ENCODE assay signal across 7 mouse cellular contexts in genomic region chr9:21221383-21221929, GRCm38 (mm10). TPM values are rescaled to one million over a fixed set of nuclear protein-coding genes. Genes with fewer than 3 reads are reported as not detected.
A peak's percentile ranks its signal among the peaks of the same experiment; 100 is the strongest.
DNase-seq lines count a peak whose midpoint lies in the region; ATAC-seq and TF ChIP-seq lines count a peak whose summit lies in the region.

No protein-coding gene starts in this region.

- H3K36me3 ChIP-seq in heart, embryonic 16.5 days (ENCODE audit: control insufficient read depth, insufficient read depth), result no peaks in the 10 kb centered on the region
- no peaks in the 10 kb centered on the region for H3K36me3 ChIP-seq in limb, embryonic 12.5 days
- no peaks in the 10 kb centered on the region for H3K36me3 ChIP-seq in myocyte (ENCODE audit: control insufficient read depth, insufficient read depth)

- 16% methylated on average over 7 of the region's 7 CpGs for WGBS in heart, embryonic 16.5 days
- 21% methylated on average over 7 of the region's 7 CpGs for WGBS in limb, embryonic 12.5 days

- peak overlapping the region; percentile 66; the same call in 1 of the 2 replicates for H3K4me2 ChIP-seq in heart, embryonic 16.5 days (ENCODE audit: low read depth, low read length)
- H3K4me2 ChIP-seq in limb, embryonic 12.5 days, result peak overlapping the region; percentile 43; the same call in 1 of the 2 replicates
- peak overlapping the region; percentile 59 for H3K4me2 ChIP-seq in myocyte (ENCODE audit: low read depth)

- ATAC-seq in heart, embryonic 16.5 days (replicated peaks; ENCODE audit: extremely low read depth, insufficient read depth, low FRiP score), result peak; percentile 5; the same call in 1 of the 2 replicates
- ATAC-seq in limb, embryonic 12.5 days (ENCODE audit: insufficient number of reproducible peaks, insufficient read depth, low FRiP score, low TSS enrichment, low read depth), result peak; percentile 18; the same call in 1 of the 2 replicates

- peak; percentile 68 for DNase-seq in 3T3-L1 (ENCODE audit: low read depth, low spot score)
- peak; percentile 88 for DNase-seq in CD4-positive helper T cell, adult 2 months (ENCODE audit: low read depth, low spot score)
- DNase-seq in left cerebral cortex, adult 11 months (ENCODE audit: low spot score), result no peak

- H3K9ac ChIP-seq in heart, embryonic 16.5 days (ENCODE audit: low read length), result no peak overlapping the region; the same call in 1 of the 2 replicates
- no peak overlapping the region for H3K9ac ChIP-seq in limb, embryonic 12.5 days (replicated peaks)

- no peak overlapping the region for H3K4me3 ChIP-seq in cortical plate, adult 2 months (ENCODE audit: insufficient read depth, low read length)
- no peak overlapping the region for H3K4me3 ChIP-seq in heart, embryonic 16.5 days (ENCODE audit: low read length)
- no peak overlapping the region for H3K4me3 ChIP-seq in limb, embryonic 12.5 days (replicated peaks)
- no peak overlapping the region for H3K4me3 ChIP-seq in myocyte

- no peaks in the 10 kb centered on the region for H3K79me2 ChIP-seq in myocyte (ENCODE audit: control insufficient read depth, insufficient read depth)

- H3K4me1 ChIP-seq in cortical plate, adult 2 months (ENCODE audit: control insufficient read depth, insufficient read depth, low read length), result peaks cover 5% of the 10 kb centered on the region
- peaks cover 20% of the 10 kb centered on the region for H3K4me1 ChIP-seq in heart, embryonic 16.5 days (ENCODE audit: control insufficient read depth, insufficient read depth, low read length)
- peaks cover 15% of the 10 kb centered on the region for H3K4me1 ChIP-seq in limb, embryonic 12.5 days (replicated peaks)

- H3K27ac ChIP-seq in cortical plate, adult 2 months (ENCODE audit: insufficient read depth, low read length), result no peak overlapping the region
- peak overlapping the region; percentile 85 for H3K27ac ChIP-seq in heart, embryonic 16.5 days (ENCODE audit: low read length)
- no peak overlapping the region for H3K27ac ChIP-seq in limb, embryonic 12.5 days

- H3K27me3 ChIP-seq in heart, embryonic 16.5 days (ENCODE audit: control insufficient read depth, insufficient read depth, low read length), result no peaks in the 10 kb centered on the region
- H3K27me3 ChIP-seq in limb, embryonic 12.5 days, result no peaks in the 10 kb centered on the region; the same call in 1 of the 2 replicates
- no peaks in the 10 kb centered on the region for H3K27me3 ChIP-seq in myocyte (ENCODE audit: control insufficient read depth, insufficient read depth, insufficient read length)

- no peak for TF ChIP-seq POLR2A in cortical plate, adult 2 months (IDR thresholded peaks at IDR 0.05; ENCODE audit: extremely low read depth, insufficient read depth, low read length)
- TF ChIP-seq POLR2A in myocyte (IDR thresholded peaks at IDR 0.05; ENCODE audit: insufficient read length, low read depth), result no peak

- H3ac ChIP-seq in myocyte (ENCODE audit: control insufficient read depth, insufficient read length), result no peak overlapping the region

- TF ChIP-seq CTCF in cortical plate, adult 2 months (IDR thresholded peaks at IDR 0.05; ENCODE audit: extremely low read depth, insufficient read depth, low read length), result peak; percentile 40; the same call in 1 of the 2 replicates

- no peaks in the 10 kb centered on the region; the same call in none of the 2 replicates for H3K9me3 ChIP-seq in heart, embryonic 16.5 days (replicated peaks; ENCODE audit: control insufficient read depth, low read length)
- H3K9me3 ChIP-seq in limb, embryonic 12.5 days, result peaks cover 6% of the 10 kb centered on the region; the same call in 1 of the 2 replicates

TF ChIP-seq in myocyte, 11 proteins besides CTCF, POLR2A, EP300 and RAD21:
- no peak for TF ChIP-seq TCF12 (IDR thresholded peaks at IDR 0.05; ENCODE audit: insufficient read depth, poor library complexity, severe bottlenecking)
- no peak for TF ChIP-seq MAX (IDR thresholded peaks at IDR 0.05; ENCODE audit: low read depth)
- no peak for TF ChIP-seq TCF3 (IDR thresholded peaks at IDR 0.05; ENCODE audit: insufficient read length, low read depth)
- no peak for TF ChIP-seq E2F4 (IDR thresholded peaks at IDR 0.05; ENCODE audit: insufficient read depth)
- TF ChIP-seq SRF (IDR thresholded peaks at IDR 0.05; ENCODE audit: control insufficient read depth, insufficient read length, low read depth), result no peak
- TF ChIP-seq USF1 (IDR thresholded peaks at IDR 0.05; ENCODE audit: low read depth), result no peak
- no peak for TF ChIP-seq MYOG (IDR thresholded peaks at IDR 0.05; ENCODE audit: control insufficient read depth in 1 of 3, insufficient read depth in 1 of 3, insufficient read length in 2 of 3, low read depth in 2 of 3)
- no peak for TF ChIP-seq POLR2AphosphoS2 (IDR thresholded peaks at IDR 0.05; ENCODE audit: insufficient read length, low read depth)
- TF ChIP-seq CEBPB (IDR thresholded peaks at IDR 0.05; ENCODE audit: insufficient read depth, poor library complexity, severe bottlenecking), result no peak
- no peak for TF ChIP-seq REST (IDR thresholded peaks at IDR 0.05; ENCODE audit: insufficient read depth, insufficient read length)
- TF ChIP-seq MYOD1 (IDR thresholded peaks at IDR 0.05; ENCODE audit: control insufficient read depth in 1 of 3, insufficient read length in 2 of 3, low read depth in 2 of 3), result no peak

RNA-seq across cellular contexts. Expression of gene Keap1, which starts 17.7 kb away (rescaled TPM):
- 62.3 and 65.9 TPM in 2 replicates for polyA plus RNA-seq in cortical plate, adult 2 months (2012; rRNA removed)
- 51.5 and 54.6 TPM in 2 replicates for polyA plus RNA-seq in heart, embryonic 16.5 days (2015; fragmentation: Nextera tagmentation; extraction: Ambion mirVana)
- polyA plus RNA-seq in limb, embryonic 12.5 days (2016; fragmentation: Nextera tagmentation; extraction: Ambion mirVana), result 64.7 and 65.2 TPM in 2 replicates
- 34.1 TPM for polyA plus RNA-seq in myocyte (2012; fragmentation: generic; extraction: Trizol)

RNA-seq across cellular contexts. Expression of gene S1pr5, which starts 26.8 kb away (rescaled TPM):
- polyA plus RNA-seq in cortical plate, adult 2 months (2012; rRNA removed), result 20.8 and 24.3 TPM in 2 replicates
- polyA plus RNA-seq in heart, embryonic 16.5 days (2015; fragmentation: Nextera tagmentation; extraction: Ambion mirVana), result 0.09 and 0.16 TPM in 2 replicates
- 0.31 and 0.63 TPM in 2 replicates for polyA plus RNA-seq in limb, embryonic 12.5 days (2016; fragmentation: Nextera tagmentation; extraction: Ambion mirVana)
- polyA plus RNA-seq in myocyte (2012; fragmentation: generic; extraction: Trizol), result 0.22 TPM

RNA-seq across cellular contexts. Expression of gene Atg4d, which starts 43.6 kb away (rescaled TPM):
- 40.3 and 42.7 TPM in 2 replicates for polyA plus RNA-seq in cortical plate, adult 2 months (2012; rRNA removed)
- polyA plus RNA-seq in heart, embryonic 16.5 days (2015; fragmentation: Nextera tagmentation; extraction: Ambion mirVana), result 58.8 and 63.9 TPM in 2 replicates
- polyA plus RNA-seq in limb, embryonic 12.5 days (2016; fragmentation: Nextera tagmentation; extraction: Ambion mirVana), result 29.8 and 34.9 TPM in 2 replicates
- 39.8 TPM for polyA plus RNA-seq in myocyte (2012; fragmentation: generic; extraction: Trizol)

RNA-seq across cellular contexts. Expression of gene Pde4a, which starts 55.9 kb away (rescaled TPM):
- 77.0 and 80.1 TPM in 2 replicates for polyA plus RNA-seq in cortical plate, adult 2 months (2012; rRNA removed)
- polyA plus RNA-seq in heart, embryonic 16.5 days (2015; fragmentation: Nextera tagmentation; extraction: Ambion mirVana), result 15.0 and 16.7 TPM in 2 replicates
- 4.8 and 5.6 TPM in 2 replicates for polyA plus RNA-seq in limb, embryonic 12.5 days (2016; fragmentation: Nextera tagmentation; extraction: Ambion mirVana)
- 3.6 TPM for polyA plus RNA-seq in myocyte (2012; fragmentation: generic; extraction: Trizol)

Comparison
In these comparisons a context has a peak if more than half of its experiments do, and no peak if none do; other contexts are left out.
1. RNA of gene S1pr5, which starts 26.8 kb away (polyA plus RNA-seq): 20.8 to 24.3 TPM in cortical plate, adult 2 months; 0.31 to 0.63 TPM in limb, embryonic 12.5 days, 0.22 TPM in myocyte (single experiment) and 0.09 to 0.16 TPM in heart, embryonic 16.5 days; every median in the first group is over 10 times any median in the second.
2. Peak in every context shown above with its lines, with median percentiles within 50 percentile points of each other: H3K4me2 ChIP-seq.